Mouse (Mus musculus) brown adipose tissue, adult 24 weeks (tissue): ENCODE measurements around the gene Prkce. TPM values are rescaled to one million over a fixed set of nuclear protein-coding genes. Genes with fewer than 3 reads are reported as not detected.

Source experiments
- H3K27ac ChIP-seq: fragments of 200-500 bp; replicated peaks from 2 replicates; pipeline ENCODE4 v1.5.1; 2012; ENCODE audit warnings: low read depth, mild to moderate bottlenecking, low read length
- H3K4me1 ChIP-seq: fragments of 200-500 bp; 2 replicates; pipeline ENCODE4 v1.6.1; 2012; ENCODE audit warnings: low read length, mixed read lengths; ENCODE audit not compliant: control insufficient read depth, insufficient read depth, insufficient read length
- H3K4me3 ChIP-seq: fragments of 200-500 bp; 2 replicates; pipeline ENCODE4 v1.5.1; 2012; ENCODE audit warnings: low read depth, mild to moderate bottlenecking, low read length, moderate library complexity; ENCODE audit not compliant: insufficient read depth
- polyA plus RNA-seq: library from polyadenylated mRNA; stranded (reverse); fragments of >200 nt; gene quantifications from 2 replicates; pipeline ENCODE4 v1.2.4, GENCODE M21; 2012; ENCODE audit not compliant: missing spikeins, insufficient read depth, insufficient read length

Prkce gene
- polyA plus RNA-seq, 1 experiment: 18.0 TPM

- no peak overlapping the region for H3K27ac ChIP-seq
- 0 out of 2 replicates have a peak, but pooled peaks cover 4% of the 10 kb centered on the region for H3K4me1 ChIP-seq
- no peak overlapping the region for H3K4me3 ChIP-seq
Observed at GRCm38 (mm10) chr17:86379405-86380137, 212.0 kb downstream of the Prkce start.

GRCm38 (mm10) chr17:86381464-86381863 lies 213.9 kb downstream of the Prkce start:
- Histone ChIP-seq H3K4me1 (0 out of 2 replicates have a peak, but pooled peaks cover 4% of the 10 kb centered on the region), H3K4me3 (no peak overlapping the region), H3K27ac (no peak overlapping the region)

- Histone ChIP-seq H3K4me1 (0 out of 2 replicates have a peak, but pooled peaks cover 4% of the 10 kb centered on the region), H3K27ac (no peak overlapping the region), H3K4me3 (no peak overlapping the region)
Observed at GRCm38 (mm10) chr17:86382885-86383284, 215.3 kb downstream of the Prkce start.

- Histone ChIP-seq H3K27ac (no peak overlapping the region), H3K4me3 (no peak overlapping the region), H3K4me1 (no peaks in the 10 kb centered on the region)
Observed at GRCm38 (mm10) chr17:86383699-86384572, 216.4 kb downstream of the Prkce start.

DNA sequence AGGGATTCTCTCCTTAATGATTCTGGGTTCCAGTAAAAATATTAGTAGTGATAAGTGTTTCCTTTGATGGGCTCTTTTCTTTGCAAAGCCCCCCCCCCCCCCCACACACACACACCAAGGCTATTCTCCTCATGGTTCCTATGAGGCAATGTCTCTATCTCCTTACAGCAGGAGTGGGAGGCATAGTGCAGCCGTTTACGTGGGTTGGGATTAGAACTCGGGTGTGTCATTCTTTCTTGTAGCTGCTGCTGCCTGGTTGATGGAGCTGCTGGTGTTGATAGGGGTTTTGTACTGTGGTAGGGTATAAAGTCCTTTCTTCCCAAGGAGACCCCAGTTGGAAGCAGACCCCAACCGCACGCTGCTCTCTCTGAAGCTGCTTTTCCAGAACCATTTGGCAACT lies 224.9 kb downstream of the Prkce start:
- Histone ChIP-seq H3K4me3 (no peak overlapping the region), H3K27ac (no peak overlapping the region), H3K4me1 (peaks cover 5% of the 10 kb centered on the region; the same call in 1 of the 2 replicates)

- Histone ChIP-seq H3K4me3 (no peak overlapping the region), H3K27ac (no peak overlapping the region), H3K4me1 (peaks cover 8% of the 10 kb centered on the region; the same call in 1 of the 2 replicates)
Observed at GRCm38 (mm10) chr17:86393191-86393590, 225.6 kb downstream of the Prkce start.

DNA sequence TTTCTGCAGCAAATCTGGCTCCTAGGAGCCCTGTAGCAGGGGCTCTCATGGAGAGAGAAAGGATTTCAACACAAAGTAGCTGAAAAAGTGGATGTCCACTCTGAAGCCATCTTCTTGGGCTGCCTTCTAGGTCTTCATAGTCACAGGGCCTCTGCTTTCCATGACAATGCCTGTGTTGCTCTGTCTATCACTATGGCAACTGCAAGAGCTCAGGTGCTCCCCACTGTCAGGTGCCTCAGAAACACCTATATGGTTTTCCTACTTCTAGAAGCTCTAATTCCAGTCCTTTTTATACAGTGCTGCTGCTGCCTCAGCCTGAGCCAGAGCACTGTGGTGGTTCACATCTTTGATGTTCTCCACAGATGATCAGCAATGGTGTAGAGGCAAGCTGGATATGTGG lies 229.5 kb downstream of the Prkce start:
- Histone ChIP-seq H3K4me3 (no peak overlapping the region), H3K27ac (no peak overlapping the region), H3K4me1 (peaks cover 8% of the 10 kb centered on the region; the same call in 1 of the 2 replicates)

DNA sequence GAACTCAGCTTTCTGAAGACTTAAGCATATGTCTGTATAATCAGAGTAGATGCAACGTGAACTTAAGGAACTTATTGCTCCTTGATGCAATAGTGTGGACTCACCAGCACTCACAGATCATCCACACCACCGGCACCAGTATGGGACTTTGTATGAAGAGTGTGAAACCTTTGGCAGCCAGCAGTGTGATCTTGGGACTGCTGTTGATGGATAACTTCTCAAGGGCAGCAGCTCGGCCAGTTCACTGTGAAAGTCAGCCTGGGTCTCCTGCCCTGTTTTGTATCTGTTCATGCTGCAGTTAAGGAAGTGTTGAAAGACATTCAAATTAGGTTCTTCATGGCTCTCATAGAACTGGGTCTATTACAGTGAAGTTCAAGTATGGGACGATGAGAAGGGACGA lies 230.1 kb downstream of the Prkce start:
- Histone ChIP-seq H3K27ac (no peak overlapping the region), H3K4me3 (no peak overlapping the region), H3K4me1 (peaks cover 8% of the 10 kb centered on the region; the same call in 1 of the 2 replicates)

DNA sequence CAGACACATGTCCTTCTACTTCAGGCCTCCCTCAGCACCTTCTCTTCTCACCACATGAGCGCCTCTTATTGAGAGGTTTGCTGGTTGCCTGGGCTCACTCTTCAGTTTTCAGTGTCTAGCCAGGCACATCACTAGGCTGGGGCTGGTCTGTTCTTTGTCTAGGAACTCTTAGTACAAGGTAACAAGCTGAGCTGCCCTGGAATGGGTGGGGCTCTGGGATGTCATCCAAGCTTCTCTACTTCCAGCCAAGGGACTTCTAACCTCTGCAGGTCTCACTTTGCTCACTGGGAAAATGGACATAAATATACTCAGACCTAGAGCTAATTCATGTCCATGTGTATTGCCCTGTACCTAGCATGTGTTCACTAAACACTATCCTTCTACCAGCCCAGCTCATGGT lies 230.6 kb downstream of the Prkce start:
- peaks cover 8% of the 10 kb centered on the region; the same call in 1 of the 2 replicates for H3K4me1 ChIP-seq
- no peak overlapping the region for H3K4me3 ChIP-seq
- H3K27ac ChIP-seq: no peak overlapping the region

DNA sequence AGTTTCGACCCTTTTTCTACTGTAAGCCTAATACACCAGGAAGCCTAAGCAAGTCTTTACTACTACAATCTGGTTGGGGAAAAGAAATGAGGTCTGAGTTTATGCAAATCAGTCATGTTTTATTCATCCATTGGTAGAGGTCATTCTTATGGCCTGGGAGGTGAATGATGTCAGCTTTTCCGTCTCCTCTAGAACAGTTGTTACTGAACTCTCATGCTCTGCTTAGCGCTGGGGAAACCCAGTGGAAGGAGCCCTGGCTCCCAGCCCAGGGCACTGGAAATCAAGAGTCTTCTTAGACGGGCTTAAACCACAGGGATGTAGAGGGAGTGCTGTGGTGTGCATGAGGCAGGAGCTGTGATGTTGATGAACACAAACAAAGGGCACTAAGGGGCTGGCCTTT lies 232.4 kb downstream of the Prkce start:
- Histone ChIP-seq H3K4me3 (no peak overlapping the region), H3K27ac (no peak overlapping the region), H3K4me1 (peaks cover 2% of the 10 kb centered on the region; the same call in 1 of the 2 replicates)

GRCm38 (mm10) chr17:86404795-86405501 lies 237.4 kb downstream of the Prkce start:
- no peak overlapping the region for H3K27ac ChIP-seq
- no peak overlapping the region for H3K4me3 ChIP-seq
- H3K4me1 ChIP-seq: no peaks in the 10 kb centered on the region

DNA sequence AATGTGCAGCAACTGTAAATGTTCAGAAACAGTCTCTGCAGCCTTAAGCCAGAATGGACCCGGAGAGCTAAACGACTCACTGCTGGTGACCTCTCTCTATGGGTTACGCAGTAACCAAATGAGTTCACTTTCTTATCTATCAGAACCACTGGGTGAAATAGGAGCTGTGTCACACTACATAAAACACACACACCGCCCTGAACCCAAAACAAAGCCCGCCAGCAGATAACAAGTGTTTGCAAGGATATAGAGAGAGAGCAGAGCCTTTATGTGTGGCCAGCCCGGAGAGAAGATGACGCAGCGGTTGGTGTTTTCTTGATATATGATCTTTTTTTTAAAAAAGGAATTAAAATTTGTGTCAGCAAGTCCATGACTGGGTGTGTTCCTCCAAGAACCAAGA lies 238.1 kb downstream of the Prkce start:
- Histone ChIP-seq H3K4me3 (no peak overlapping the region), H3K4me1 (no peaks in the 10 kb centered on the region)

DNA sequence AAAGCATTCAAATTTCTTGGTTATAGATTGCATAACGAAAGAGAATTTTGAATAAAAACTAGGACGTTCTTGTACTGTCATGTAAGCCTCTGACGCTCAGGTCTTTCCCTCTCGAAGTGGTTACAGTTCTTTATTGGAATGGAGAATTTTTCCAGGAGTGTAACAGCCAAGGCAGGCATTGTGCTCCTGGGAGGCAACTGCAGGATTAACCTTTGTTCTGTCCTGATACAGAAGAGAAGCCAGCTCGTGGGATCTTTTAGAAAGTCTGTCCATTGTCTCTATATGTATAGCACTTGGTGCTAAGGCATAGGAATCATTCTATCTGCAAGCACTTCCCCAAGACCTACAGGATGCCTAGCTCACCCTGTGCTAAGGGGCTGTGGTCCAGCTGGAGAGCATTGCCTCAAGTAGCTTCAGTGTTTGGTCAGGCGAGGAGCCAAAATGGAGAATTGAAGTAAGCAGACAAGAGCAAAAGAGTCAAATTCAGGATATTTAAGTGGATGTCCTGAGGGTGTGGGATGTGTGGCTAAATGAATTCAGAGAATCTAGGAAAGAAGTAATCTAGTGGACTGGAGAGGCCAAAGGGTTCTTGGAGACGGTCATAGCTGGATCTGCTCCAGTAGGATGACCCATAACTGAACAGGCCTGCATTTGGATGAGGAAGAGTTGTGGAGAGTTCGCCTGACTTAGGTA lies 240.5 kb downstream of the Prkce start:
- no peak overlapping the region for H3K4me3 ChIP-seq
- H3K4me1 ChIP-seq: peaks cover 11% of the 10 kb centered on the region; the same call in 1 of the 2 replicates
- H3K27ac ChIP-seq: no peak overlapping the region

More for the DNA sequence above, 238.1 kb downstream of the Prkce start:
- no peak overlapping the region for H3K27ac ChIP-seq

DNA sequence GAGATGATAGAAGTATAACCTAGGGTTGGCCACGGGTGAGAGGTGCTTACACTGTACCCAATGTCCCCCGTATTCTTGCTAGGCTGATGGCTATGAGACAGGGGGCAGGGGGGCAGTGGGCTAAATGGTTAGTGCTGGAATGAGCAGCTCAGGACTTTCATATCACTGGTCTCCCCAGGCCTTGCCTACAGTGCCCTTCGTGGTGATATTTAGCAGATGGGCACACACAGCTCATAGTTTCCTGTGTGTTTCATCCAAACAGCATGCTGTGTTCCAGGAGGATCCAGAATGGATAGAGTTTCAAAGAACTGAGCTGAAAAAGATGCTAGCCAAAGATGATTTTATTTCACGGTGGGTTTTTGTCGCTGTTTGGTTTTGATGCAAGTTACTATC lies 241.0 kb downstream of the Prkce start:
- Histone ChIP-seq H3K27ac (no peak overlapping the region), H3K4me3 (no peak overlapping the region), H3K4me1 (peaks cover 11% of the 10 kb centered on the region; the same call in 1 of the 2 replicates)
